Mouse (Mus musculus) adrenal gland, adult (tissue): ENCODE data around the gene Azin2.

Experiments used
- DNase-seq, 2 experiments: peaks; one replicate each; pipeline ENCODE4 v3.0.0; 2022 to 2023; ENCODE audit warnings: low spot score in 1 of 2; ENCODE audit not compliant: inconsistent age in 2 of 2

Gene Azin2

GRCm38 (mm10) chr4:128962029-128962925, at the start of gene Azin2:
Gene Azin2 (minus strand): TSS chr4:128962442.
- DNase-seq, result peak; percentile 94 to 99

GRCm38 (mm10) chr4:129011604-129012121, 49.4 kb upstream of the Azin2 start:
- DNase-seq, result peak; percentile 73 to 85

GRCm38 (mm10) chr4:129009521-129009920, 47.3 kb upstream of the Azin2 start:
- no peak for DNase-seq

DNA sequence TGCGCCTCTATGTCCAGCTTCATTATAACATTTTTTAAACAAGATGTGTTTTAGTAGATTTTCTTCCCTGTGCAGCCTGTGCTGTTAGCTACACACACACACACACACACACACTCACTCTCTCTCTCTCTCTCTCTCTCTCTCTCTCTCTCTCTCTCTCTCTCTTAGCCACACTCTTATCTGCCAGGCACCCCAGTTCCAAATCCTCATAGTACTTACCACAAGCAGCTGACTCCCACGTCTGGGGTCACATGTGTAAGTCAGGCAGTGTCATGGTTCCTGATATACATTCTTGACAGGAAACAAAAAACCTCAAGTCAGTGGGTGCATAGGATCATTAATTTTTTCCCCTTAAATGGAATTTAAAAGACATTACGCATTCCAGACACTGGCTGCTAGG, 46.4 kb upstream of the Azin2 start:
- no peak for DNase-seq

- DNase-seq, result no peak
Measured at GRCm38 (mm10) chr4:129008006-129008519, 45.8 kb upstream of the Azin2 start.

- peak in 1 of 2 experiments; percentile 56 for DNase-seq
Measured at GRCm38 (mm10) chr4:129003720-129004119, 41.5 kb upstream of the Azin2 start.

DNA sequence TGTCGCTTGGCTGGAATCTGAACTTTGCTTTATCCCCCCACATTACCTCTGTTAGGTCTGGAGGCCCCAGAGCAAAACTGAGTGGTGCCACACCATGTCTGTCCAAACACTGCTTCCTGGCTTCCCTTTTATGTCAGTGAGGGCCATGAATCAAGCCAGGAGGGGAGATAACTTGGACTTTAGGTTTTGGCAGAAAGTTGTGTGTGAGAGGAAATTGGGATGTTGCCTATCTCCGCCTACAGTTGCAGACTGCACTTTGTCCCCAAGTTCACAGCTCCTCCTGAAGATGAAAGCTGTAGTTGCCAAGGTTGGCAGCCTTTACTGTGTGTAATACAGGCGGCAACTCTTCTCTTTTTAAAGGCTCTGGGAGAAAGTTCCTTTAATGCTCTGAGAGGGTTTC, 38.5 kb upstream of the Azin2 start:
- DNase-seq, result peak in 1 of 2 experiments; percentile 63

- DNase-seq, result no peak
Measured at GRCm38 (mm10) chr4:128998401-128998800, 36.2 kb upstream of the Azin2 start.

DNA sequence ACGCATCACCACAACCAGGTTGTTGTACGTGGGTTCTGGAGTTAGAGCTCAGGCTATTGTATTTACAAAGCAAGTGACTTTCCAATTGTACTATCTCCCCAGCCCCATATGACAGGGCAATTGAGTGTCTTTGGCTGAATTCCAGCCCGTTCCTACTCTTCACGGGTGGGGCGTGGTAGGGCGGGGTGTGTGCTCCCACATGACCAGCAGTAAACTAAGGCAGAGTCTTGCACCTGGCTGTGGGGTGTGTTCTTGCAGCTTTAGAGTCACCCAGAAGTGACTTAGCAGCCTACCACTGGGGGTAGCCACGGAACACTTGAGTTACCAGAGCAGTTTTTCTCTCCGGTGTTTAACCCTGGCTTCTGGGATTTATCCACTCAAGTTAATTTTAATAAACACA, 35.0 kb upstream of the Azin2 start:
- no peak for DNase-seq

DNA sequence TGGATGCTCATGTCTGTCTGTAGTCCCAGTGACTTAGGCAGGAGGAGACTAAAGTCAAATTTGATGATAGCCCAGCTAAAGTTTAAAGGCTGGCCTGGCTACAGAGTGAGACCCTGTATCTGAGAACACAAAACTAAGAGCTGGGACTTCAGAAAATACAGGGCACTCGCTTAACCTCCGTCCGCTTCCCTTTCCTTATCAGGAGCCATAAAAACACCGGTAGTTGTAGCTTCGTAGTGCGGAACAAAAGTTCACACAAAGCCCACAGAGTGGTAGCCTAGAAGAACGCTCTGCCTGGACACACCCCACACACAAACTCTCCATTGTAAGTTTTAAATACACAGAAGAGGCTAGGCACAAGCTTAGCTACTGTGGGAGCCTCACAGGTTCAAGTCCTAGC, 33.0 kb upstream of the Azin2 start:
- DNase-seq, result no peak

DNA sequence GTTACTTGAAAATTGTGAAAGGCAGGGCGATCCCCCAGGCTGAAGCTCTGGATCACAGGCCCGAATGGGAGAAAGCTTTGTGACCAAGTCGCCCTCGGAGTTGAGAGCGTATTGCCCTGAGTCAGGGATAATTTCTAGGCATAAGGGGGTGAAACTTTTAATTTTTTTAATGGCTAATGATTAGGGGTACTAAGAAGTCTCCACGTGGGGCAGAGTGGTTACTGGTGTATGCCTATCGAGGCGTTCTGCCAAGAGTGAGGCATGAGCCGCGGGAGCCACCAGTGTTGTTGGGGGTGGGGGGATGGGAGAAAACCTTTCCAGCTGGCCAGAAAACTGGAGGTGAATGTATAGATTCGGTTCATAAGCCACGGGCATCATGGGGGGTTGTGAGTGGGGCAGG, 31.4 kb upstream of the Azin2 start:
- no peak for DNase-seq

DNA sequence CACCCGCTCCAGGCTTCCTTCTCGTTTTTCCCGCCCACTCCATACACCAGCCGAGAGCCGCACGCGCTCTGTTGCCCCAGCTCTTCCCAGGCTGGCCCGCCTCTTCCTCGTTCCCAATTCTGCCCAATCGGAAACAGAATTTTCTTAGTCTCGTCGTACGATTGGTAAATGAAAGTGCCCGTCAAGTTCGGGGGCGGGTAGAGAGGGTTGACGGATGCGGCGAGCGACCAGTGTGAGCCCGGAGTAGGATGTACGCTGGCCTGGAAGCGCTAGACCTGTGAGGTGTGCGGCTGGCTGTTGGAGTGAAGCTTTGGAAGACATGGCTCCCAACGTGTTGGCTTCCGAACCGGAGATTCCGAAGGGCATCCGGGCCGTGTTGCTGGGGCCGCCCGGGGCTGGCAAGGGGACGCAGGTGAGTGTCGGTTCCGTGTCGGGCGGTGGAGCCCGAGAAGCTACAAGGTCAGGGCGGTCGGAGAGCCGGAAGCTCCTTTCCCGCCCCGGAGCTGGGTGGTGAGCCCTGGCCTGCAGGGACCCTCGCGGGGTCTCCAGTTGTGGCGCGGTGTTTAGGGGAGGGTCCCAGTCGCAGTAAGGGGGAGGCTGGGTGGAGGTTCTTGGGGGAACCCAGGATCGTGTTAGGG, 30.9 kb upstream of the Azin2 start:
- DNase-seq, result peak; percentile 96 to 99

DNA sequence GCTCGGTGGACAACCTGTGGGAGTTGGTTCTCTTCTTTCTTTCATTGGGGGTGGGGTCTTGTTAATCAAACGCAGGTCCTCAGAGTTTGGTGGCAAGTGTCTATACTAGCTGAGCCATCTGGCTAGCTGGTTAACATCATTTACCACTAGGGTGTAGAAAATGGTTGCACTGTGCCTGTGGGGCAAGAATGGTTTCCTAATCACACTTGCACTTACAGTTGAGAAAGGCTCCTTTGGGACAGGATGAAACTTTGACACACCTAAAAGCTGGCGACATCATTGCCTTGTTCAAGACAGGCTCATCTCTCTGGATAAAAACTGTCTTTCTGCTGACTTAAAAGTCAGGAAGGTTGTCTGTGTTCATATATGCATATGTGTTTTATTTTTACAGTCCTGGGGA, 29.9 kb upstream of the Azin2 start:
- peak in 1 of 2 experiments; percentile 53 for DNase-seq

DNA sequence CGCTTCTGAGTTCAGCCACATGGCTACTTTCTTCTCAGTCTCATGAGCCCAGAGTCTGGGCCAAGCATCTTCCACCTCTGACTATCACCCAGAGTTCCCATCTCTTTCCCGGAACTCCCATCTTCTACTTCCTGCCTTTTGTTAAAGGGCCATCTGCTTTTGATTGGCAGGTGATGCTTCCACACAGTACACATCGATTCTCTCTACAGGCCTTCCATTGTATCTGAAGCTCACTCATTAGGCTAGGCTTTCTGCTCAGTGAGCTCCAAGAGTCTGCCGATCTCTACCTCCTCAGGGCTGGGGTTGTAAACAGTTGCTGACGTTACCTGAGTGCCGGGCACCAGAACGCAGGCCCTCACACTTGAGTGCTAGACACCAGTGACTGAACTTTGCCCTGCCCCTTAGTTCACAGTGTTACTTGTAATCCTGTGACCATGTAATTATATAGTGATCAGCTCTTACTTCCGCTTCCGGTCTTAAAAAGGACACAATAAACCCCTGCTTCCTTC, 29.3 kb upstream of the Azin2 start, which contains the start of gene Ak2:
Gene Ak2, plus strand, starts transcription at position 459 of the 509 bp plus-strand sequence.
- DNase-seq, result no peak

- DNase-seq, result peak; percentile 65 to 83
Measured at GRCm38 (mm10) chr4:128989678-128990077, 27.4 kb upstream of the Azin2 start.

DNA sequence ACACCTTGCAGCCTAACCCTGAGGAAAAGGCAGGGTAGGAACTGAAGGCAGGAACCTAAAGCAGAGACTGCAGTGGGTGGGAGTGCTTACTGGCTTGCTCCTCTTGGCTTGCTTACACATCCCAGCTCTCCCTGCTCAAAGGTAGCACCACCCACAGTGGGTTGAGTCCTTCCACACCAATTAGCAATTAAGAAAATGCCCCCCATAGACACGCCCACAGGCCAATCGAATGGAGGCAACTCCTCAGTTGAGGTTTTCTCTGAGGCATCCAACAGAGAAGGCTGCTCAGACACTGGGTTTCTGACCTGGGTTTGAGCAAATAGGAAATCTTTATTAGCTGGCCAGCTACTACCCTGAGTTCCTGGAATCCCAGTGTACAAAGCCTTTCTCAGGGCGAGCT, 26.7 kb upstream of the Azin2 start:
- no peak for DNase-seq

DNA sequence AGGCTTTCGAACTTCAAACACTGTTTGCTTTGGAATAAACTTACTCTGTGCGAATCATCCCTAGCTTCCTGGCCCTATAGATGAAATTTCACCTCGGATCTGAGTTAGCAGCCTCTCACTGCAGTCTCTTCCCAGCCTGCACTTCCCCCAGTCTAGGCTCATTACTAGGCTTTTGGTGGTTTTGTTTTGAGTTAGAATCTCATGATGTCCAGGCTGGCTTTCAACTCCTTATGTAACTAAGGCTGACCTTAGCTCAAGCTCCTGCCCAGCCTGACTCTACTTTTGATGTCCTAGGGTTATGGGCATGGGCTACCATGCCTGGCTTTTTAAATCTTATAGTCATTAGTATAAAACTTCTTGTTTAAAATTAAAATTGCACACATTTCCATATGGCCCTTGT, 22.4 kb upstream of the Azin2 start:
- no peak for DNase-seq

- peak in 1 of 2 experiments; percentile 75 for DNase-seq
Measured at GRCm38 (mm10) chr4:128983656-128984055, 21.4 kb upstream of the Azin2 start.

GRCm38 (mm10) chr4:128983151-128983550, 20.9 kb upstream of the Azin2 start:
- peak in 1 of 2 experiments; percentile 61 for DNase-seq

GRCm38 (mm10) chr4:128981833-128982180, 19.6 kb upstream of the Azin2 start:
- no peak for DNase-seq
